Mouse (Mus musculus): ENCODE data around the gene Kmt2a. TPM values are rescaled to one million over a fixed set of nuclear protein-coding genes. Genes with fewer than 3 reads are reported as not detected.

The Kmt2a gene
- polyA plus RNA-seq (2016; fragmentation: Nextera tagmentation; extraction: Ambion mirVana): 29.5 and 33.2 TPM in 2 replicates

DNA sequence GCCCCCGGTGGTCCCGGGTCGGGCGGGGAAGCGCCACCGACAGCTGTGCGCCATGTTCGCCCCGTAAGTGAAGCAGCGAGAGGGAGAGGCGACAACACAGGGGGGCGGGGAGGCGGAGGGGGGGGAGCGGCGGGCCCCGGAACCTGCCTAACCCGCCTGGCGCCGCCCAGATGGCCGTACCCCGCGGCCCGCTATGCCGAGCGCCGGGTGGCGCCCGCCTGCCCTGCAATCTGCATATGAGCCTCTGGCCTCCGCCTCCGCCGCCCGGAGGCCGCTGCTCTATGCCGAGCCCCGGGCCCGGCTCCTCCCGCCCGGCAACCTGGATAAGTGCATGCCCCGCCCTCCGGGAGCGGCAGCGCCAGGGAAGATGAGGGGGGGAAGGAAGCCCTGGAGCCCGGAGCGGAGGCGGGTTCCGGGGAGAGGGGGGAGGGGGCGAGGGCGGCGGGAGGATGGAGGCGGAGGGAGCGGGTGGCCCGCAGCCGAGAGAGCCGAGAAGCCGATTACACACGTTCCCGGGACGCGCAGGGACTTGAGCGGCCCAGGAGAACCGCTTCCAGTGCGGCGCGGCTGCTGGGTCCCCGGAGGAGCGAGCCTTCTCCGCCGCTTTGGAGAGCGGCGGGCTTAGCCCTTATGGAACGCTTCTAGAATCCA, at the start of gene Kmt2a:
Kmt2a (minus strand) TSS at position 76 of the 651 bp plus-strand sequence.
- peak within 1 kb of the TSS; percentile 82 for H3K4me2 ChIP-seq (replicated peaks)
- H3K27ac ChIP-seq: peak within 1 kb of the TSS; percentile 100
- H3K4me1 ChIP-seq: peaks cover 41% of the 10 kb centered on the region
- under 1% methylated on average over 63 of the region's 71 CpGs for WGBS
- H3K9ac ChIP-seq: peak within 1 kb of the TSS; percentile 86
- no peaks in the 10 kb centered on the region for H3K36me3 ChIP-seq
- peak within 1 kb of the TSS; percentile 68 for H3K4me3 ChIP-seq
- no peaks in the 10 kb centered on the region for H3K9me3 ChIP-seq (replicated peaks)
- H3K27me3 ChIP-seq: no peaks in the 10 kb centered on the region
- peak; percentile 70 for ATAC-seq (ENCODE audit: low FRiP score)

- ATAC-seq (ENCODE audit: low FRiP score): no peak
- peak overlapping the region; percentile 91; the same call in 1 of the 2 replicates for H3K27ac ChIP-seq
- peak overlapping the region; percentile 95; the same call in 1 of the 2 replicates for H3K9ac ChIP-seq
- H3K4me2 ChIP-seq (replicated peaks): peak overlapping the region; percentile 89
- H3K9me3 ChIP-seq (replicated peaks): no peaks in the 10 kb centered on the region
- H3K27me3 ChIP-seq: no peaks in the 10 kb centered on the region
- WGBS: 71% methylated on average over 2 of the region's 2 CpGs
- peaks cover 7% of the 10 kb centered on the region for H3K4me1 ChIP-seq
- H3K4me3 ChIP-seq: peak overlapping the region; percentile 97
- no peaks in the 10 kb centered on the region; the same call in 1 of the 2 replicates for H3K36me3 ChIP-seq
These were observed 40.4 kb upstream of the Kmt2a start for GRCm38 (mm10) chr9:44921543-44921942.

DNA sequence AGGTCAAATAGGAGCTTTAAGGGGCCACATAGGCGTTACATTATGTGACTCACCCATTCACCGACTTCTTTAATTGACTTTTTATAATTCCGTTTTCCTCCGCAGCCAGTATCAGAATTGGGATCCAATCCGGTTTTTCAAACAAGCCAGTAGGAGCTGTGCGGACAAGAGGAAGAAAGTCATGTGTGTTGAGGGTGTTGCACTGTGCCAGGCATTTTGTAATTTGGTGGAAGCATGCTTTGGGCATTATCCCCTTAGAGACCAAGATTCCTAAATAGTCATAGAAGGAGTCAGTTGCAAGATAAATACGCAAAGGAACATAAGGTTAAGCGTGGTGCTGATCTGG, 40.0 kb upstream of the Kmt2a start:
- H3K4me3 ChIP-seq: peak overlapping the region; percentile 97
- peak; percentile 91 for ATAC-seq (ENCODE audit: low FRiP score)
- 2% methylated on average over 8 of the region's 8 CpGs for WGBS

GRCm38 (mm10) chr9:44920374-44921122, 39.5 kb upstream of the Kmt2a start, which contains the start of gene Atp5l:
Atp5l (minus strand) TSS chr9:44920742.
- peak within 1 kb of the TSS; percentile 95 for H3K9ac ChIP-seq
- H3K36me3 ChIP-seq: no peaks in the 10 kb centered on the region
- H3K9me3 ChIP-seq (replicated peaks): no peaks in the 10 kb centered on the region
- peaks cover 7% of the 10 kb centered on the region for H3K4me1 ChIP-seq
- H3K27ac ChIP-seq: peak within 1 kb of the TSS; percentile 91
- WGBS: under 1% methylated on average over 48 of the region's 48 CpGs
- H3K27me3 ChIP-seq: no peaks in the 10 kb centered on the region
- peak within 1 kb of the TSS; percentile 89 for H3K4me2 ChIP-seq (replicated peaks)
- peak within 1 kb of the TSS; percentile 97 for H3K4me3 ChIP-seq
- ATAC-seq (ENCODE audit: low FRiP score): peak; percentile 87

More for the DNA sequence above, 40.0 kb upstream of the Kmt2a start:
- H3K27me3 ChIP-seq: no peaks in the 10 kb centered on the region
- H3K9me3 ChIP-seq (replicated peaks): no peaks in the 10 kb centered on the region
- H3K4me1 ChIP-seq: peaks cover 7% of the 10 kb centered on the region
- peak overlapping the region; percentile 91 for H3K27ac ChIP-seq
- H3K36me3 ChIP-seq: no peaks in the 10 kb centered on the region
- peak overlapping the region; percentile 95 for H3K9ac ChIP-seq
- H3K4me2 ChIP-seq (replicated peaks): peak overlapping the region; percentile 89

- no peak for ATAC-seq (ENCODE audit: low FRiP score)
- WGBS: 40% methylated on average over 2 of the region's 2 CpGs
- Histone ChIP-seq H3K36me3 (no peaks in the 10 kb centered on the region), H3K27ac (no peak overlapping the region), H3K27me3 (no peaks in the 10 kb centered on the region), H3K9ac (peak overlapping the region; percentile 95), H3K4me1 (peaks cover 15% of the 10 kb centered on the region), H3K4me3 (peak overlapping the region; percentile 97), H3K9me3 (replicated peaks) (no peaks in the 10 kb centered on the region), H3K4me2 (replicated peaks) (peak overlapping the region; percentile 89)
These were observed 38.5 kb upstream of the Kmt2a start for GRCm38 (mm10) chr9:44919606-44920005.

DNA sequence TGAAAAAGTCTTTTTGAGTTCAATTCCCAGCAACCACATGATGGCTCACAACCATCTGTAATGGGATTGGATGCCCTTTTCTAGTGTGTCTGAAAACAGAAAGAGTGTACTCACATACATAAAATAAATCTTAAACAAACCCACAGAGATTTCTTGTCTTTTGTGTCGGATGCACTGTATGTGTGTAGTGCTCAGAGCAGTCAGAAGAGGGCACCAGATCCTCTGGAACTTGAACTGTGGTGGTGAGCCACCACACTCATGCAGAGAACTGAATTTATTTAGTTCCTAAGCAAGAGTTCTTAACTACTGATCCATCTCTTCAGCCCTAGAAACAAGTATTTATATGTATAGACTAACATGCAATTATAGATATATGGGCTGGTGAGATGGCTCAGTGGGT, 35.1 kb upstream of the Kmt2a start:
- Histone ChIP-seq H3K27me3 (no peaks in the 10 kb centered on the region), H3K4me1 (peaks cover 13% of the 10 kb centered on the region), H3K4me2 (replicated peaks) (no peak overlapping the region), H3K27ac (no peak overlapping the region), H3K36me3 (peaks cover 17% of the 10 kb centered on the region), H3K9ac (no peak overlapping the region), H3K9me3 (replicated peaks) (no peaks in the 10 kb centered on the region), H3K4me3 (no peak overlapping the region)
- 66% methylated on average over 1 of the region's 1 CpGs for WGBS
- no peak for ATAC-seq (ENCODE audit: low FRiP score)

GRCm38 (mm10) chr9:44914706-44915105, 33.6 kb upstream of the Kmt2a start:
- ATAC-seq (ENCODE audit: low FRiP score): no peak
- H3K27ac ChIP-seq: 0 out of 2 replicates have a peak overlapping the region, but pooled peaks have one; percentile 23
- 51% methylated on average over 4 of the region's 4 CpGs for WGBS

DNA sequence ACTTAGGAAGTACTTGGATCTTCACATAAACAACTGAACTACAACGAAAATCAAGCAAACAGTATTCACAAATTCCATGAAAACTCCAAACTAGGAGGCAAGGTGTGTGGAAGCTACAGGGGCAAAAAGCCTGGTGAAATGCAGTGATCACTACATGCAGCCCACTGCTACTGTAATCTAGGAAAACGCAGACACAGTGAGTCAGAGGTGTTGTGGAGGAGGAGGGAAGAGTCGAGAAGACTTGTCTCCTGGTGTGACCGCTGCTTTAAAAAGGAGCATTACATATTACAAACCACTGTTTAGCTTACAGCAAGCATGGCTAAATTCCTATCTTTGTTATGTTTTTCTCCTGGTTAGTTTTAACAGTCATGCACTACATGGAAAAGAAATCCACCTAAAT, 30.3 kb upstream of the Kmt2a start:
- Histone ChIP-seq H3K36me3 (peaks cover 28% of the 10 kb centered on the region), H3K9ac (no peak overlapping the region), H3K9me3 (replicated peaks) (no peaks in the 10 kb centered on the region), H3K4me3 (no peak overlapping the region), H3K4me2 (replicated peaks) (no peak overlapping the region), H3K27ac (no peak overlapping the region), H3K27me3 (no peaks in the 10 kb centered on the region), H3K4me1 (peaks cover 9% of the 10 kb centered on the region)
- ATAC-seq (ENCODE audit: low FRiP score): no peak
- 98% methylated on average over 4 of the region's 4 CpGs for WGBS

More at GRCm38 (mm10) chr9:44914706-44915105, 33.6 kb upstream of the Kmt2a start:
- Histone ChIP-seq H3K4me3 (no peak overlapping the region), H3K4me2 (replicated peaks) (no peak overlapping the region), H3K36me3 (peaks cover 28% of the 10 kb centered on the region), H3K9ac (no peak overlapping the region), H3K4me1 (peaks cover 13% of the 10 kb centered on the region), H3K27me3 (no peaks in the 10 kb centered on the region), H3K9me3 (replicated peaks) (no peaks in the 10 kb centered on the region)

- WGBS: 83% methylated on average over 4 of the region's 4 CpGs
- Histone ChIP-seq H3K9ac (no peak overlapping the region), H3K4me2 (replicated peaks) (no peak overlapping the region), H3K27me3 (no peaks in the 10 kb centered on the region), H3K4me3 (no peak overlapping the region), H3K4me1 (no peaks in the 10 kb centered on the region), H3K36me3 (peaks cover 5% of the 10 kb centered on the region), H3K9me3 (replicated peaks) (no peaks in the 10 kb centered on the region), H3K27ac (no peak overlapping the region)
- ATAC-seq (ENCODE audit: low FRiP score): no peak
These were observed 24.5 kb upstream of the Kmt2a start for GRCm38 (mm10) chr9:44905620-44906019.

DNA sequence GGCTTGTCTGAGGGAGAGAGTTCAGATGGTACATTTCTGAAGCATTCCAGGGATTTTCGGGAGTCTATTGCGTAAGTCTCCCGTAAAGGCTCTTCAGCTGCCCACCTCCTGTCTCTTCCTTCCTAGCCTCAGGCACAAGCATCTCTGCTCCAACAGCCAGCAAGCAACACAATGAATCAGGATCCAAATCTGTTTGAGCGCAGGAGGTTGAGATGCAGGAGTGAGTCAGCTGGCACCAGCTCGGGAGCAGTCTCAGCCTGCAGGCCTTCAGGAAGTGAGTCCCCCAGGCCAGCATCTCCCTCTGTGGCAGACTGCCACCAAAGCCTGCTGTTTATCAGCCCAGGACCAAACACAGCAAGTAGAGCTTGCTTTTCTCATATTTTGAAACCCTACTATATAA, 23.9 kb upstream of the Kmt2a start:
- Histone ChIP-seq H3K9ac (no peak overlapping the region), H3K4me2 (replicated peaks) (no peak overlapping the region), H3K4me3 (no peak overlapping the region), H3K27ac (no peak overlapping the region), H3K27me3 (no peaks in the 10 kb centered on the region), H3K4me1 (no peaks in the 10 kb centered on the region), H3K9me3 (replicated peaks) (no peaks in the 10 kb centered on the region), H3K36me3 (no peaks in the 10 kb centered on the region; the same call in 1 of the 2 replicates)
- WGBS: 80% methylated on average over 5 of the region's 5 CpGs
- no peak for ATAC-seq (ENCODE audit: low FRiP score)

- Histone ChIP-seq H3K4me1 (no peaks in the 10 kb centered on the region), H3K27ac (no peak overlapping the region), H3K9ac (no peak overlapping the region), H3K4me3 (no peak overlapping the region), H3K4me2 (replicated peaks) (no peak overlapping the region), H3K9me3 (replicated peaks) (no peaks in the 10 kb centered on the region), H3K36me3 (no peaks in the 10 kb centered on the region), H3K27me3 (no peaks in the 10 kb centered on the region)
- 86% methylated on average over 4 of the region's 4 CpGs for WGBS
- ATAC-seq (ENCODE audit: low FRiP score): no peak
These were observed 22.8 kb upstream of the Kmt2a start for GRCm38 (mm10) chr9:44903856-44904255.

- no peaks in the 10 kb centered on the region for H3K9me3 ChIP-seq (replicated peaks)
- no peaks in the 10 kb centered on the region for H3K36me3 ChIP-seq
- H3K27me3 ChIP-seq: no peaks in the 10 kb centered on the region
- no peak overlapping the region for H3K4me3 ChIP-seq
- H3K27ac ChIP-seq: no peak overlapping the region
- no peak overlapping the region for H3K4me2 ChIP-seq (replicated peaks)
- ATAC-seq (ENCODE audit: low FRiP score): no peak
- no peaks in the 10 kb centered on the region for H3K4me1 ChIP-seq
- H3K9ac ChIP-seq: no peak overlapping the region
- 69% methylated on average over 4 of the region's 4 CpGs for WGBS
These were observed 19.3 kb upstream of the Kmt2a start for GRCm38 (mm10) chr9:44900402-44900801.
